Mouse (Mus musculus) large intestine, adult 2 months (tissue): ENCODE results near the gene Rassf3. TPM values are rescaled to one million over a fixed set of nuclear protein-coding genes. Genes with fewer than 3 reads are reported as not detected.

ENCODE experiments used
- DNase-seq: peaks from one replicate; pipeline ENCODE4 v3.0.0-alpha.2; 2012; ENCODE audit warnings: low read depth, low spot score
- WGBS: fragments of 180-500 bp; shearing (Covaris S2); methylation state at CpG from one replicate; pipeline ENCODE4 v1.1.7; 2018; 5-methylcytosine and 5-hydroxymethylcytosine counted together
- polyA plus RNA-seq: library from polyadenylated mRNA; depleted of rRNA; stranded (reverse); fragments of >200 nt; gene quantifications from 2 replicates; pipeline ENCODE4 v1.2.3, GENCODE M21; 2012

Rassf3 gene
- polyA plus RNA-seq, 1 experiment, result 31.0 TPM

DNA sequence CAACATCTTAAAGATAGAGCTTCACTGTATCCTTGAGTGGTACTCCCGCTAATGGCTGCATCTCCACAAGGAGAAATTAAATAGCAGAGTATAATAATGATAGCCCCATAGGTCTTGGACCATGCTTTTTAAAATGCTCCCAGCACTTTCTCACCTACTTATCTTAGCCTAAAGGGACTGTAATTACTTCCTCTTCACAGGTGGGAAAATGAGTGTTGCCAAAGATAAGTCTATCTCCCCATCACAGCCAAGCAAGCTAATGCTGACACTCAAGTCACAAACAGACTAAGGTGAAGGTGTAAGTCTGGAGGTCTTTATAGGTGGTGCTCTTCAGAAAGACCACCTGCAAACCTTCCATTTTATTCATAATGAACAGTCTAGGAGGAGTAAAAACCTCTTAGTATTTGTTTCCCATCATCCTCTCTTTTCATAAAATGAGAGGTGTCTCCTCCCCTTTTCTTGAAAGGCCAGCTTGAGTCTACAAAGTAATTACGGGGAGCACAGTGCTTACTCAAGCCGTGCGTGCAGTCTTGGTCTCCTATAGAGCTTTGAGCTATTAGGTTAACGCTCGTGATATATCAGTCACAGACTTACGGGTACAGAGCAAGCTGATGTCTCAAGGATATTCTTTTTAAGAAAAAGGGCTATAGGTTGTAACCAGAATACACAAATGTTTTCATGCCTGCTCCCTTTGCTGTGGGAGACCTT lies 16.6 kb upstream of the Rassf3 start:
- WGBS, result 41% methylated on average over 7 of the region's 7 CpGs
- DNase-seq, result no peak

GRCm38 (mm10) chr10:121489941-121490340 lies 13.8 kb upstream of the Rassf3 start:
- DNase-seq, result no peak
- 86% methylated on average over 6 of the region's 6 CpGs for WGBS

- WGBS, result 78% methylated on average over 14 of the region's 14 CpGs
- no peak for DNase-seq
These were observed 12.6 kb upstream of the Rassf3 start for GRCm38 (mm10) chr10:121488623-121489299.

GRCm38 (mm10) chr10:121487716-121488115 lies 11.6 kb upstream of the Rassf3 start:
- WGBS, result 76% methylated on average over 4 of the region's 4 CpGs
- DNase-seq, result no peak

DNA sequence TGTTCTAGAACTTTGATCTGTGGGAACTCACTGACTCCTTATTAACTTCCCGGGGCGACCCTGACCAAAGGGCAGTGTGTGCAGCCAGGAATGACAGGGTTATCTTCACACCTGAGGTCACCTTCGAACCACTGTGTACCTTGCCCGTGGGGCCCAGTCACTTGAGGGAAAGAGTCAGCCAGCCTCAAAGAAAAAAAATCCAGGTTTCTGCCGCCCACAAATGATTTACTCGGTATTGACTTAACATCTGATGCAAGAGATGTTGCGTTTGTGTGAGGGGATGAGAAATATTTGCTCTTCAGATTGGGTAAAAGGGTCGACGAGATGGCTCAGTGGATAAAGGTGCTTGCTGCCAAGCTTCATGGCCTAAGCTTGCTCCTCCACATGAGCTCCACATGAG lies 10.2 kb upstream of the Rassf3 start:
- DNase-seq, result no peak

GRCm38 (mm10) chr10:121483364-121483763 lies 7.2 kb upstream of the Rassf3 start:
- 76% methylated on average over 1 of the region's 1 CpGs for WGBS

More for the DNA sequence above, 10.2 kb upstream of the Rassf3 start:
- 46% methylated on average over 9 of the region's 9 CpGs for WGBS

DNA sequence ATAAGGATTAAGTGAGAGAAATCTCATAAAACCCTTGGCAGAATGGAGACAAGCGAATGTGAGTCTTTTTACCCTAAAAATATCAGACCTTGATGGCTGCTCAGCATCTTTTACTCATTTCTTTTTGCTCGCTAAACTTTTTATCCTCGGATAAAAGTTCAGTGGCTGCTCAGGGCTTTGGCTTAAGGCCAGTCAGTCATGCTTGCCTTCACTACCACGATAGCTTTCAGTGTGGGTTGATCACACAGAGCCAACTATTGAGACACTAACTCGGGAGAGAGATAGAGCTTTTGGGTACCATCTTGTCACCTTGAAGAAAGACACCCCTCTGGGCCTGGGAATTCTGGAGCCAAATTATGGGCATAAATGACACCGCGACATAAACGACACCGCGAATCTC lies 5.0 kb upstream of the Rassf3 start:
- WGBS, result 86% methylated on average over 10 of the region's 10 CpGs

More at GRCm38 (mm10) chr10:121483364-121483763, 7.2 kb upstream of the Rassf3 start:
- DNase-seq, result no peak

GRCm38 (mm10) chr10:121479987-121480386 lies 3.8 kb upstream of the Rassf3 start:
- WGBS, result 98% methylated on average over 1 of the region's 1 CpGs
- DNase-seq, result no peak

More for the DNA sequence above, 5.0 kb upstream of the Rassf3 start:
- DNase-seq, result no peak

GRCm38 (mm10) chr10:121477433-121477832 lies 1.3 kb upstream of the Rassf3 start:
- 77% methylated on average over 10 of the region's 10 CpGs for WGBS
- DNase-seq, result no peak

DNA sequence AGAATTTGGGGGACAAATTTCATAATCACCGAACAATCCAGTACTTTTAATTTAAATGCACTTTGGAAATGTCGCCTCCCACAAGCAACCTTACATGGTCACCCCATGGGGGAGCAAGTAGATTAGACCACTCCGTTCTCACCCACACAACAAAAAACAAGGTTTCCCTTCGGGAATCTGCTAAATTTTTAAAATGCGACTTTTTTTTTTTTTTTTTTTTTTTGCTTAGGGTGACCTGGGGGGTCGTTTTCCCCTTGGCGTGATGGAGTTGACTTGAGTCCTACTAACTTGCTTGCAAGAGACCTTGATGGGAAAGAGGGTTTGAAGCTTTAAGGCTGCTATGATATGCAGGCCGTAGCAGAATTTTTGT lies 806 bp upstream of the Rassf3 start:
- no peak for DNase-seq
- WGBS, result 53% methylated on average over 8 of the region's 8 CpGs

DNA sequence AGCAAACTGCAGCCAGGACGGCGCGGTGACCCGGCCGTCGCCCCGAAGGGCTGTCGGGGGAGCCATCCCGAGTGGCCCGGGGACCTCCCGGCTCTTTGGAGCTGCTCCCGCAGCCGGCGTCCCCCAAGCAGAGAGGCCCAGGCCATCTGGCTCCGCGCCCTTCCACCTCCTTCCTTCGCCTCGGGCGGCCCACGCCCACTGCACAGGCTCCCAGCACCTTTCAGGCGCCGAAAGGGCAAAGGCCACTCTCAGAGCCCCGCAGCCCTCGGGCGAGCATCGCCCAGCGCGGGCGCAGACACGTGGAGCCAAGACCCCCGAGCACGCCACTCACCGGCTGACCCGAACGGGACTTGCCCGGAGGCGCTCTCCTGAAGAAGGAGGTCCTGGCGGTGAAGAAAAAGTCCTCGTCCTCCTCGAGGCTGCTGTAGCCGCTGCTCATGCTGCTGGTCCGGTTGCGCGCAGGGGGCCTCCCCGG lies 438 bp downstream of the Rassf3 start:
- DNase-seq, result no peak
- WGBS, result under 1% methylated on average over 45 of the region's 45 CpGs

DNA sequence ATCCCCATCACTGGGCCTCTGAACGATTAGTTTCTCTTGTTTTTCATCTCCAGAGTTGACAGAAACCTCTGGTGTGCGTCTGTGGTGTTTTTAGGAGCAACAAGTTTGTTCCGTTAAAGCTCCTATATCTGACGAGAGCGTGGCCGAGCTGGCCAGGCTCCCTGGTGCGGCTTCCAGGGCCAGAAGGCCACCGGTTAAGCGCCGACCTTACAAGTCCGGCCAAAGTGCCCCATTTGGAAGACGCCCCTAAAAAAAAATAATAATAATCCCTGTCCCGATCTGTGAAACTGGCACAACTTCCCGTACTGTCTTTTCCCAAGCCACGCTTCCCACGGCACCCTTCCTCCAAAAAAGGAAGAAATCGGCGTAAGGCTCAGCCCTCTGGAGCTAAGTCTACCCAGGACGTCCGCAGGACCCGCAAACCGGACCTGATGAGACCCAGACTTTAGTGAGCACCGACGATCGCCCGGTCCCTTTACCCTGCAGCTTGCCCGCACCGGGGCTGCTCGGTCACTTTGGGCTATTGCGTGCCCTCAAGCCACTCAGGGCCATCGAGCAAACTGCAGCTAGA lies 961 bp downstream of the Rassf3 start:
- under 1% methylated on average over 31 of the region's 31 CpGs for WGBS
- DNase-seq, result no peak

- no peak for DNase-seq
- 8% methylated on average over 4 of the region's 4 CpGs for WGBS
These were observed 1.9 kb downstream of the Rassf3 start for GRCm38 (mm10) chr10:121474288-121474687.

- DNase-seq, result no peak
- 7% methylated on average over 12 of the region's 12 CpGs for WGBS
These were observed 2.4 kb downstream of the Rassf3 start for GRCm38 (mm10) chr10:121473723-121474215.

DNA sequence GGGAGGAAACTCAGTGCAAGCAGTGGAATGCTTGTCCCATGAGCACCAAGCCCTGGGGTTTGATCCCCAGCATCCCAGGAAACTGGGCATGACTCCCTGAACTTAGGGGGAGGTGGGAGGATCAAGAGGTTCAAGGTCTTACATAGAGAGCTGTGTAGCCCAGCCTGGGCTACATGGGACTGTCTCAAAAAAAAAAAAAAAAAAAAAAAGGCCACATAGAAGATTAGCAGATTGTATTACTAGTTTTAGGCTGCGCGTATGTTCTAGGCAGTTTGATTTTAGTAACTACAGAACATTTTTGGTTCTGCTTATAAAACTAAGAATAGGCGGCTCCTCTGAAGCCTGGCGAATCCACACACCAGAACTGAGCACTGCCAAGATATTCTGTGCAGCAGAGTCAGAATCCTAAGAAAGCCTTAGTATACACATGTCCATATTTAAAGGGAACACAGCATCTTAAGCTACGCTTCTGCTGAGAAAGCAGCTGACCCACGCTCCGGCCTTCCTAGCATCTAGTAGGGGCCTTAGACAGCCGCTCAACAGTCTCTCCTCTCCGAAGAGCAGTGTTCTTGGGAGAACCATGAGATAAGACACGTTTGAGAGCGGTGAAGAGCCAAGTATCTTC lies 3.4 kb downstream of the Rassf3 start:
- DNase-seq, result no peak
- 71% methylated on average over 11 of the region's 11 CpGs for WGBS

GRCm38 (mm10) chr10:121471570-121472197 lies 4.5 kb downstream of the Rassf3 start:
- 30% methylated on average over 8 of the region's 8 CpGs for WGBS
- DNase-seq, result no peak

- no peak for DNase-seq
- WGBS, result 62% methylated on average over 3 of the region's 3 CpGs
These were observed 6.5 kb downstream of the Rassf3 start for GRCm38 (mm10) chr10:121469625-121470024.

GRCm38 (mm10) chr10:121468985-121469384 lies 7.2 kb downstream of the Rassf3 start:
- 12% methylated on average over 5 of the region's 5 CpGs for WGBS
- no peak for DNase-seq

DNA sequence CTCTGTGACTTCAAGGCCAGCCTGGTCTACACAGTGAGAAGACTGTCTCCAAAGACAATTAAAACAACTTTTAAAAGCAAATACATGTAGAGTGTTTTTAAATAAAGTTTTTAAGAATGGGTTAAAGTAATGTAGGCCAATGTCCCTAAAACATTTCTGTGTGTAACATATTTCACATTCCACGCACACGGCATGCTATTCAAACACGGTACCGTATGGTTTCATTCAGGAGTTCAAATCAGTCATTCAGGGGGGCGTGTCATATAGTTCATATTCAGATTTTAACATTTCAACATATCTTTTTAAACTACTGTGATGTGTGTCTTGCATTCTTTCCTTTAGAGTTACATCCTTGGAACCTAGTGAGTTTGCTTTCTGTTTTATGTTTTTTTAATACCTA lies 7.9 kb downstream of the Rassf3 start:
- DNase-seq, result no peak
- 64% methylated on average over 5 of the region's 5 CpGs for WGBS

GRCm38 (mm10) chr10:121467792-121468191 lies 8.4 kb downstream of the Rassf3 start:
- 42% methylated on average over 8 of the region's 8 CpGs for WGBS
- no peak for DNase-seq
